Mouse (Mus musculus) olfactory bulb, adult 2 months (tissue): ENCODE data around the gene Gm14085. TPM values are rescaled to one million over a fixed set of nuclear protein-coding genes. Genes with fewer than 3 reads are reported as not detected.

ENCODE experiments used
- H3K27ac ChIP-seq: fragments of 200-500 bp; 2 replicates; pipeline ENCODE4 v1.5.1; 2012; ENCODE audit warnings: low read depth, low read length; ENCODE audit not compliant: insufficient read depth
- H3K4me1 ChIP-seq: fragments of 200-500 bp; 2 replicates; pipeline ENCODE4 v1.6.1; 2012; ENCODE audit warnings: low read length; ENCODE audit not compliant: control insufficient read depth, insufficient read depth
- H3K4me3 ChIP-seq: fragments of 200-500 bp; 2 replicates; pipeline ENCODE4 v1.5.1; 2012; ENCODE audit warnings: mild to moderate bottlenecking, low read depth, low read length, moderate library complexity; ENCODE audit not compliant: insufficient read depth
- CTCF ChIP-seq: fragments of 200-500 bp; IDR thresholded peaks from 2 replicates; pipeline ENCODE4 v1.5.1; 2012; ENCODE audit warnings: low read depth, mild to moderate bottlenecking, low read length, moderate library complexity; ENCODE audit not compliant: insufficient read depth
- POLR2A ChIP-seq: fragments of 200-500 bp; IDR thresholded peaks from 2 replicates; pipeline ENCODE4 v1.6.1; 2012; ENCODE audit warnings: mild to moderate bottlenecking, low read depth, low read length, moderate library complexity; ENCODE audit not compliant: insufficient read depth
- WGBS: fragments of 180-500 bp; shearing (Covaris S2); methylation state at CpG from one replicate; pipeline ENCODE4 v1.1.7; 2018; 5-methylcytosine and 5-hydroxymethylcytosine counted together
- polyA plus RNA-seq: library from polyadenylated mRNA; stranded (reverse); fragments of >200 nt; gene quantifications from 2 replicates; pipeline ENCODE4 v1.2.4, GENCODE M21; 2012; ENCODE audit warnings: low replicate concordance; ENCODE audit not compliant: missing spikeins, insufficient read depth, insufficient read length

Gene Gm14085
- polyA plus RNA-seq, 1 experiment: not detected

- H3K27ac ChIP-seq: no peak overlapping the region
- TF ChIP-seq POLR2A (no peak), CTCF (no peak)
- H3K4me3 ChIP-seq: no peak overlapping the region
- WGBS: 41% methylated on average over 5 of the region's 5 CpGs
- H3K4me1 ChIP-seq: peaks cover 4% of the 10 kb centered on the region
Observed at GRCm38 (mm10) chr2:122576295-122576694, 91.6 kb downstream of the Gm14085 start.

GRCm38 (mm10) chr2:122577316-122577715 is 92.6 kb downstream of the Gm14085 start:
- Histone ChIP-seq H3K4me1 (peaks cover 5% of the 10 kb centered on the region), H3K27ac (no peak overlapping the region), H3K4me3 (no peak overlapping the region)
- TF ChIP-seq POLR2A (no peak), CTCF (no peak)
- 93% methylated on average over 1 of the region's 1 CpGs for WGBS

Other genes with a start within 250 kb of the Gm14085 start
- gene Duox2, start 186.5 kb upstream of the Gm14085 start, polyA plus RNA-seq: not detected in 2 replicates
- not detected in 2 replicates for gene Duoxa2, start 186.0 kb upstream of the Gm14085 start, polyA plus RNA-seq
- not detected in 2 replicates for gene Duoxa1, start 171.2 kb upstream of the Gm14085 start, polyA plus RNA-seq
- gene Duox1, start 169.3 kb upstream of the Gm14085 start, polyA plus RNA-seq: not detected in 2 replicates
- gene Shf, start 115.8 kb upstream of the Gm14085 start, polyA plus RNA-seq: not detected in 2 replicates
- gene Slc28a2, start 58.5 kb upstream of the Gm14085 start, polyA plus RNA-seq: not detected in 2 replicates
- not detected in 2 replicates for gene Gatm, start 126.4 kb downstream of the Gm14085 start, polyA plus RNA-seq
- not detected in 2 replicates for gene AA467197, start 152.0 kb downstream of the Gm14085 start, polyA plus RNA-seq
- gene Slc30a4, start 217.7 kb downstream of the Gm14085 start, polyA plus RNA-seq: not detected in 2 replicates